Mouse (Mus musculus): ENCODE measurements at regions not wholly inside any gene's neighbourhood (a gene's known extent, or its start where the extent isn't known, plus 50 kb on each side); places are given as distances from the start of the nearest gene placed in this dataset.

DNA sequence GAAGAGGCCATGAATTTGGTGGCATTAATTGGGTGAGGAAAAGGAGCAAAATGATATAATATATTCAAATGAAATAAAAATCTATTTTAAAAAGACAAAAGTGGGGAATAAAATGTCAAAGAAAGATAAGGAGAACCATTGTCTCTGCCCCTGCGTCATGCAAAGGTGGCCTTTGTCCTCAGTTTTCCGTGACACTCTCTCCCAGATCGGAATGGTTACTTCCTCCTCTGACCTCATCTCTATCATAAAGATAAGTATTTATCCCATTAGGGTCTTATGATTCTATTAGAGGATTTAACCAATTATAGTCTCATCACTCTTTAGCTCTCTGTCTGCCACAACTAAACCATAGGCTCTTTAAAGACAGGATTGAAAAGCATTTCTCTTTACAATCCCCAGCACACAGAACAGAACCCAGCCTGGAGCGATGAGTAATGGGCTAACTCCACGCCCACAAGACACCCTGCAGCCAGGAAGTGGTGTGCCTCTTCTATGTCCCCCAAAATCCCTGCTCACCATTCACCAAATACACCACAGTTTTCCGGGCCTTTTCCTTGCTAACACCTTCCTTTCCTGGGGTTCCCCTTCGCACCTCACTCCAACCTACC lies 240.6 kb downstream of the Mycn start:
- DNase-seq: no peak

DNA sequence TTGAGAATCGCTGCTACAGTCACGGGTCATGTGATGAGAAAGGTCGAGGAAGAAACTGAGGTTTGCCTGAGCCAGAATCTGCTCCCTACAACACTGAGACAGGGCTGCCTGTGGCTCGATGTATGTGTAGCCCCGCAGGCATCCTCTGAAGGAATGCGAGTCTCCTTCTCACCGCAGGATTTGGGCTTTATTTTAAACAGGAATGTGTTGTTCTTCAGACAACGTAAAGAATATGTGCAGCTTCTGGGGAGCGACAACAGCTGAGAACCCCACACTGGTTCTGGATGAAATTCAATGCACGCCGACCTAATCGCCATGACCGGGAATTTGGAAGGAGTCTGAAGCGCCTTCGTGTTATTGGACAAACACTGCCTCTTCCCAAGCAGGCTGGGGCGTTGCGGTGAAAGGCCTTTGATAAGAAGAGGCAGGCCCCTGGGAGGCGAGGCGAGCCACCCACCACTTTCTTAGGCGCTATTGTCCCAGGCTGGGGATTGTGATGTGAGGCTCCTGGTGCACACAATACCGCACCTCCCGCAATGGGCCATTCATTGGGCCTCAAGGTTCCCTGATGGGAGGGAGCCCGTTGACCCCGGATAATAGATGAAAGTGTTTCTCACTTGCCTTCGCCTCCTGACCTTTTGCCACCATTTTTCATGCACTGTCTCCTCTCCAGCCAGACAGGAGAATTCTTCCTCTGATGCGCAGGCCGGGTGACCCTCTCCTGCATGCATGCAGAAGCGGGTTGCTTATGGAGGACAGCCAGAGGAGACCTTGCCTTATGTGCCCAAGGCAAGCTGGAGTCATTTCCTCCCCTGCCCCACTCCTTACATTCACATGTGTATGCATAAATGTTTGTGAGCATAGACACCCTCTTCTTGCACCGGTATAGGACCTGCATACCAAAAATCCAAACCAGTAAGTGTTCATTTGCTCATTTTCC lies 247.6 kb downstream of the Mycn start:
- DNase-seq: no peak

DNA sequence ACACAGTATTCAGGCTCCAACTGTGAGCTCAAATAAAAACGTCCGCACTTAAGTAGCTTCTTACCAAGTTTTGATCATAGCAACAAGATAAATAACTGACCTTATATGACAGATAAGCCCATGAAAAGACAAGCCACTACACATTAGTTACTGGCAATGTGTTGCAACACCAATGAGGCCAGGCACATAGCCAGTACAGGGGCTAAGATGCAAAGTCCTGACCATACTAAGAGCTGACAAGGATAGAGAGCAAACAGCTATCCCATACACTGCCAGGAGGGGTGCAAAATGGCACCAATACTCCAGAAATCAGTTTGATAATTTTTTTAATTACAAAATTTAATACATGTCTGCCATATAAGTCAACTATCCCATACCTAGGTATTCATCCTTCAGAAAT lies 254.3 kb downstream of the Mycn start:
- DNase-seq: no peak

GRCm38 (mm10) chr12:12685217-12685522 lies 256.5 kb downstream of the Mycn start:
- no peak for DNase-seq

GRCm38 (mm10) chr12:12684481-12685216 lies 257.1 kb downstream of the Mycn start:
- DNase-seq: no peak

- no peak for DNase-seq
Observed at GRCm38 (mm10) chr12:12683733-12684470, 257.8 kb downstream of the Mycn start.

DNA sequence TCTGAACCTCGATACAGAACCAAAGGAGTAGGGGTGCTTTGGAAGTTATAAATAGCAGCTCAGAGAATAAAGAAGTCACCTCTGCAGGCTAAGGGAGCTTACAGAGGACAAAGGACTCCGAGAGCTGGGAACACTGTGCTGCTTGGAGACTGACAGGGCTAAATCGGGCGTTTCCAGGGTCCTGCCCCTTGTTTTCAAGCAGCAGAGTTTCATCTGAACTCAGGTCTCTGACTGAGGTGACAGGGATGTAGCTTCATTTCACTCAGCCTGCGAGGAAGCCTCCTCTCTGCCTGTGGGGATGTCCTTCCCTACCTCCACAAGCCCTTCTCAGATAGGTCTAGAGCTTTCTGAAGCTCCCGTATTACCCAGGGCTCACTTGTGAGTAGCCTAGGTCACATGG lies 260.6 kb downstream of the Mycn start:
- peak in 1 of 2 experiments; percentile 13 for DNase-seq

GRCm38 (mm10) chr12:12680371-12680921 lies 261.3 kb downstream of the Mycn start:
- peak; percentile 2 to 30 for DNase-seq

- DNase-seq: peak; percentile 53 to 66
Observed at GRCm38 (mm10) chr12:12676676-12677075, 265.0 kb downstream of the Mycn start.

DNA sequence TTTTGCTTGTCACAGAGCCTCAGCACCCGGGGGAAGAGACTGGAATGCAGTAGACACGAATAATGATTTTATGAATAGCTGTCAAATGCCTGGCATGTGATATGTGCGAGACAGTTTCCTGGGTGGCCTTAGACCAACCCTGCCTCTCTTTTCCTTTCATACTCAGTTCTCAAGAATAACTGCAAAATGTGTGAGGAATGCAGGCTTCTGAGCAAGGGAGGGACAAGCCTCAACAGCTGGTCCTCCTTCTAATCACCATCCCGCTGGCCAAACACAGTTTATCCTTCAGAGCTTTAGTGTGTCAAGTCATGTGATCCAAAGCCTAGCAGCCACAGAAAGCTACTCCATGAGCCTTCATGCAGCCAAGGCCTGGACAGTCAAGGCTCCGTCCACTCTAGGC lies 271.8 kb downstream of the Mycn start:
- no peak for DNase-seq

DNA sequence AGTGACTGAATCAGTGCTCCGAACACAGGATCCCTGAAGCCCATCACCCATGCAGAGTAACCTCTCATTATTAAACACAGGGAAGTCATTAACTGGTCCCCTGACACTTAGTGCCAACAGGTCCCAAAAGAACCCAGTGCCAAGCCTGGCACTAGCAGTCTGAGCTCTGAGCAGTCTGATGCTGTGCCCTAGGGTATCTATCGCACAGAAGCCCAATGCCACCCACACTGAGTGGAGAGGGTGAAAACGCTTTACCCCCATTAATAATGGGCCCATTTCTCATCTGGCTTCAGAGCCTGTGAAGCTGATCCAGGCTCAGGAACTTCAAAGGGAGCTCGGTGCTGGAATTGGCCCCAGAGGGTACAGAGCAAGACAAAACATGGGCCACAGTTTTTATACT lies 272.8 kb downstream of the Mycn start:
- DNase-seq: no peak

DNA sequence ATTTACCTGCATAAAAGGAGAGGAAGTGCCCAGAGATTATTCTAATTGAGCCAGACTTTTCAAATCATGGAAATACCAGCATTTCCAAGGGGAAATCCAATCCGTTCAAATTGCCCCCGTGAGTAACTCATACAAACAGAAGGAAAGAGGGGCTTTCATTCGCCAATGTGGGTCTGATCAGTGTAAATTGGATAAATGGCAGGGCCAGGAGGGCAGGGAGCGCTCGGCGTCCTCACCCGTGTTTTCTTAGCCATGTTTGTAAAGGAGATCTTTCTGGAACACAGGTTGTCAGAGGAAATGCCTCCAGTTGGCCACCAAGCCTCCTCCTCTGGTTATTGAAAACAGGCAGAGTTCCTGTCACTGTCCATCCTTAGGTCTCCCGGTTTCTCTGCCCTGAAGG lies 286.1 kb downstream of the Mycn start:
- DNase-seq: no peak

GRCm38 (mm10) chr12:12655184-12655583 lies 286.5 kb downstream of the Mycn start:
- no peak for DNase-seq

GRCm38 (mm10) chr12:12652361-12652760 lies 289.4 kb downstream of the Mycn start:
- no peak for DNase-seq

GRCm38 (mm10) chr12:12650309-12650708 lies 291.4 kb downstream of the Mycn start:
- DNase-seq: no peak

GRCm38 (mm10) chr12:12647467-12647866 lies 294.2 kb downstream of the Mycn start:
- no peak for DNase-seq

- no peak for DNase-seq
Observed at GRCm38 (mm10) chr12:12645183-12645582, 296.5 kb downstream of the Mycn start.

- DNase-seq: no peak
Observed at GRCm38 (mm10) chr12:12643247-12643963, 298.3 kb downstream of the Mycn start.

DNA sequence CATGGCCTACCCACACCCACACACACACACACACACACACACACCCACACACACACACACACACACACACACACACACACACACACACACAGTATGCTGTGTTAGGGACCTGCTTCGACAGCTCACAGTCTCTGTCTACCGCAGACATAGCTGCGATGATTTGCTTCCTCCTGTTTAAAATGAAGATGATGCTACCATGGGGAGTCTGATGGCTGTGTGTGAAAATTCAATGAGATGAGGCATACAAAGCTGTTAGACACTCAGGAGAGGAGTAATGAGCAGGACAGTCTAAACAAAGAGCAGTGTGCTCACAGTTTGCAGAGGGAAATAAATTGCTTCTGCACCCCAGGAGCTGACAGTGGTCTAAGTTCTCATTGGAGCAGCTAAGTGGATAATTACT lies 306.4 kb downstream of the Mycn start:
- DNase-seq: no peak

DNA sequence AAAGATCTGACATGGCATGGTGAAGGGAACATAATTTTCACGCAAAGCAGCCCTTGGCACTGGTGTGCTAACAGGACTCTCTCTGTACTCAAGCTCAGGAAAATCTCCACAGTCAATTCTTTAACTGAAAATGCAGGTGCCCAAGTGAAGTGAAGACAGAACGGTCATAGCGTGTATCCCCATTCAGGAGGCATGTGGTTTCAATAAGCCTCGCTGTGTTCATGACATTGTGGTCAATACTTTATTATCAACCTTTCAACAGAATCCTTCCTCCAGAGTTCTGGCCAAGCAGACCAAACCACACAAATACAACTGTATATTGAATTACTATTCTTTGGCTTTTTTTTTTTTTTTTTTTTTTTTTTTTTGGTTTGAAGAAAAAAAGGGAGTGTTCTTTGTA lies 314.1 kb downstream of the Mycn start:
- DNase-seq: no peak

DNA sequence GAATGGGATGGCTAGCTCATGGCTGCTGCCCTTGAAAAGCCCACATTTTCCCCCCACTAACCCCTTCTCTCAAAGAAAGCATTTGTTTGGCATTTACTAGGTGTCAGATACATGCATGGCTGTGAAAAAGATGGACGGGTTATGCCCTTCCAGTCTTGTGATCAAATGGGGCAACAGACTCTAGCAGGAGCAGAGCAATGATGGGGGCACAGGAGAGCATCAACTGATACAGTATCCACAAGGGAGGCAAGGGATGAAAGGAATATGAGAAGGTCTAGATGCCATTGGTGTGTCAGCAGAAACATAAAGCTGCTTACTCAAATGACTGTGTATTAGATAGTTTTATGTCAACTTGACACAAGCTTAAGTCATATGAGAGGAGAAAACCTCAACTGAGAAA lies 315.9 kb downstream of the Mycn start:
- no peak for DNase-seq

All from heart, adult 18-20 months (tissue).